Mouse (Mus musculus): Measurements from ENCODE around the gene Hist2h2be.
"Not testable (repeated sequence)": the region's sequence is repeated elsewhere in the genome, so short reads cannot be mapped to it uniquely, and the experiment has no call there.

The Hist2h2be gene

GRCm38 (mm10) chr3:96238954-96239793, 18.3 kb downstream of the Hist2h2be start, which contains the start of gene Hist2h3c2:
Hist2h3c2 (minus strand) TSS chr3:96239127.
- not testable (repeated sequence) for DNase-seq (ENCODE audit: low spot score in 2 of 2)

- DNase-seq (ENCODE audit: low spot score in 2 of 2), result peak; percentile 90 to 95
Measured at GRCm38 (mm10) chr3:96239949-96240798, 19.3 kb downstream of the Hist2h2be start, which contains the start of gene Hist2h2aa2. Hist2h2aa2 (minus strand) TSS chr3:96240276.

DNA sequence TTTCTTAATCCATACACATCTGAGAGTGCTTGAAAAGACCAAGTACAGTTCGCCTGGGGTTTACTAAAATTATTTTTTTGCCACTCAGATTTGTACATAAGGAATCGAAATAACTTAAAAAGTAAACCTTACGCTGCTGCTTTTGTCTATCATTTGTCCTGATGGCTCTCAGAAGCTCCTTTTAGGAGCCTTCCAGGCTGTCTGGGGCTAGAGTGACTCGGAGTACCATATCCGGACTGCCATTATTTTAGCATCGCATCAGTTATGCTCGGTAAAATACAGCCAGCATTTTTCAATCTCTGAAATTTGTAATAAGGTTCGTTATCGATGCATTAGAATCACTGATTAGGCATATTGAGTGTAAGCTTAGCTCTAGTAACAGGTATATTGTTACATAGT, 19.9 kb downstream of the Hist2h2be start:
- no peak for DNase-seq (ENCODE audit: low spot score in 2 of 2)

DNA sequence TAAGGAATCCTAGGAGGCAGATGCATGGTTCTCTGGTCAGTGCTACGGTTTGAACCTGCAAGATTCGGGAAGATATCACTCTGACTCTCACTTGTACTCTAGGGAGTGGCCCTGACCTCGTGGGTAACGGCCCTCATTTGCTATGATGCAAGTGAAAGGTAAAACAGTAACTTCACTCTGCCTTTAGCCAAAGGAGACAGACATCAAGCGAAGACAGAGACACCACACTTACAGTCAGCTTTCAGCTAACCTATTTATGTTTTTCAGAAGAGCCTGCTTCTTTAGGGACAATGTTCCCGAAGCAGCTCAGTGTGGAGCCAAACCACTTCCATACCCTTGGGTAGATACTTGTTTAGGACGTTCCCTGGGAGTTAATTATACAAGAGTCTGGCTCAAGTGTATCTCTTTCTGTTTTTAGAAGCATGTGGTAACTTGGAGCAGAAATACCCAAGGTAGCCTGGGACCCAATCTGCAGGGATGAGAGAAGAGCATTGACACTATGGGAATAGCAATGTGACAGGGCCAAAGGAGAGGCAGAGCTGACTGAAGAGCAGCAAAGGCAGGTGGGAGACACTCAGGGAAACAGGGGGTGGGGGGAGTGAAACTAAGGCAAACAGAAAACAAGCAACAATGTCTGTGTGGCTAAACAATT, 23.1 kb downstream of the Hist2h2be start:
- no peak for DNase-seq (ENCODE audit: low spot score in 2 of 2)

- peak; percentile 83 to 85 for DNase-seq (ENCODE audit: low spot score in 2 of 2)
Measured at GRCm38 (mm10) chr3:96245003-96245886, 24.3 kb downstream of the Hist2h2be start, which contains the start of gene Hist2h2aa1. Hist2h2aa1 (plus strand) TSS chr3:96245497.

DNA sequence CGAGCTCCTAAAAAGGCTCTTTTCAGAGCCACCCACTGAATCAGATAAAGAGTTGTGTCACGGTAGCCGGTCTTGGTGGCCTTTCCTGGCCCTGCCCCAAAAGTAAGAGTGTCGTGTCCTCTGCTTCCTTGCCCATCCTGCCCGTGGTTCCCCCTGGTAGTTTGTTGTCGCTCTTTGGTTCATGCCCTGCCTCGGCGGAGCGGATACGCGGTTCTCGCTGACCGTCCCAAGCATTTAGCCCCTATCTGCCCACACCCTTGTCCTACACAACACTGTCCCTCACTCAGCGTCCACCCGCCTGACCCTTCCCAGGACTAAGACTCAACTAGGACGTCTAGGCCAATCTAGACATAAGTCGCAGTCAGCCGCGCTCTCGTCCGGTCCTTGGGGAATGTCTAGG, 25.1 kb downstream of the Hist2h2be start:
- not testable (repeated sequence) for DNase-seq (ENCODE audit: low spot score in 2 of 2)

- DNase-seq (ENCODE audit: low spot score in 2 of 2), result not testable (repeated sequence)
Measured at GRCm38 (mm10) chr3:96246427-96246856, 25.5 kb downstream of the Hist2h2be start, which contains the start of gene Hist2h3c1. Hist2h3c1 (plus strand) TSS chr3:96246685.

DNA sequence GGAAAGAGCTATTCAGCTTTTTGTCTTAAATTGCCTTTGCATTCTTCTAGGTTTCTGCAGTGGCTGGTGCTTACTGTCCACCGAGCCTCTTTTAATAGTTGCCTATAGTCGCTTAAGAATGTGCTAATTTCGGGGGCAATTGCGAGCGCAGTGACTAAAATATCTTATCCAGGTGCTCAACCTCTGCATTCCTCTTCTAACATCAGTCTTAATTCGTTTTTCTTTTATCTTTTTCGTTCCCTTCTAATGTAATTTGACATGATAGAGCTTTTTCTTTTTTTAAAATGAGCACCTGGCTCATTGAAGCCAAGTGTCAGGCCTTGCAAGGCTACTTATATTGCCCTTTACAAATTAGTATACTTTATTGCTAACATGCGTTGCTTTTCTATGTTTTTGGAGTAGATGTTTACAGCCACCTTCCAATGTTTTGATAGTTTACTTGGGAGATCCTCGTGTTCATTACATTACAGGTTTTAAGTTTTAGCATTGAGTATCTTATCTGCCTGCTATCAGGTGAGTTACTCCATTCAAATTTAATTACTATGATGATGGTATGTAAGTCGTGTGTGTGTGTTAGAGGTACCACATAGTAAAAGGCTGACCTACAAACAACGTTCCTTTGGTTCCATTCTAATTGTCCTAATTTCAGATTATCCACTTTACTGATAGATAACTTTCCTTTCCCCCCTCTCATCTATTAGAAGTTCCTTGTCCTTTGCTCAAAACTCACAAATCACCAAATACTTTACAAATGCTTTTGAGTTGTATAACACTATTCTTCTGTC, 26.6 kb downstream of the Hist2h2be start:
- DNase-seq (ENCODE audit: low spot score in 2 of 2), result no peak

DNA sequence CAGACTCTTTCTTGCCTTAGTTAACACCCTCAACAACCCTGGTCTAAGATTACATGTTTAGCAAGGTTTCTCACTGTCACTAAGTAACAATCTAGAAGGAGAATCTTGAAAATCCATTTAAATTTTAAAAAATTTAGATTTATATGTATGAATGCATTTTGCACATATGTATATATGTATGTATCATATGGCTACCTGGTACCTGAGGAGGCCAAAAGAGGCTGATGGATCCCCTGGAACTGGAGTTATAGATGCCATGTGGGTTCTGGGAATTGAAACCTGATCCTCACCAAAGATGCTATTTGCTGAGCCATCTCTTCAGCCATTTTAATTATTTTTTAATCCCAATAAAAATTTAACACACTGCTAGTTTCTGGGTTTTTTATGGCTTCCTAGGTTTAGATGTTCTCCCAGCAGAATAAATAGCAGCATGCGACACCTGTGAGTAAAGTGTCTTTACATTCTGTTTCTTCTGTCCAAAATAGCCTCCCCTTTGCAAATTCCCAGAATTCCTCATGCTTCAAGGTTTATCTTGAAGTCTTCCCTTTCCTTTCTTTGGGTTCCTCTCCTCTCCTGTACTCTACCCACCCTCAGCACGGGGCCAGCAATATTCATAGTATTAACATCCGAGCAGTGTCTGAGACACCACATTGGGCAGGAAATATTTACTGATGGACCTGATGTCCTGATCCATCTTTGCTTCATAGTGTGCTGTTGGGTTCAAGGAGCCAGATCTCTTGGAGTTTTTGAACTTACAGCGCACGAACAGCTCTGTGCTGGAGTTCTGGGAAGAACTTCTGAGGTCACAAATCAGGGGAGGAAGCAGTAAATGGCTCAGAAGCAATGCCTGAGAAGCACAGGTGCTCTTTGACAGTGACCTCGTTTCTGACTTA, 27.5 kb downstream of the Hist2h2be start:
- DNase-seq (ENCODE audit: low spot score in 2 of 2), result no peak

DNA sequence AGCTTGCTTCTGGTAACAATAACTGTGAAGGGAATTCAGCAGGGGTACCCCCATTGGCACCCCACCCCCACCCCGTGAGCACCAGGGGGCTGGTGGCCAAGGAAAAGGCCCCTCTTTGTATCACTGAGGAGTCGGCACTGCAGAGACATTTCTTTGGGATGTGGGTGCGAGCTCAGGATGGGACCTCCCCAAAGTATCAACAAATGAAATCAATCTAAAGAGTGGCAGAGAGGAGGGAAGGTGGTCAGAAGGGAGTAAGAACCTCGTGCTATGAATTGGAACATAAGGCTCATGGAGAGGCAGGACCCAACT, 28.1 kb downstream of the Hist2h2be start:
- DNase-seq (ENCODE audit: low spot score in 2 of 2), result no peak

DNA sequence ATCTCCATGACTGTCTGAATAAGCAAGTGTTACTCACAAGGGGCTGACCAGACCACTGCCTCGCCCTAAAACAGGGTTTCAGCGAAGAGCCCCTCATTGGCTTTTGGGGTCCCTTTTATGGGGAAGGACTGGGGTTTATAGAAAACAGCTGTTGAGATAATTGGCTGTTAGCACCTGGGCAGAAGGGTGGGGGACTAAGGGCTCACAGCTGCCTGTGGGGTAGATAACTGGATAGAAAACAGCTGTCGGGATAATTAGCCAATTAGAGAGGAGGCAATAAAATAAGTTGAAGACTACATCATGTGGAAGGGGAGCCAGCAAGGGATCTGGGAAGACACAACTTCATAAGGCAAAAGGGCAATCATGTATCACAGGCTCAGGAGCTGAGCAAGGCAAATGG, 30.0 kb downstream of the Hist2h2be start:
- no peak for DNase-seq (ENCODE audit: low spot score in 2 of 2)

GRCm38 (mm10) chr3:96251787-96252186, 30.9 kb downstream of the Hist2h2be start:
- no peak for DNase-seq (ENCODE audit: low spot score in 2 of 2)

- DNase-seq (ENCODE audit: low spot score in 2 of 2), result no peak
Measured at GRCm38 (mm10) chr3:96254683-96255355, 33.9 kb downstream of the Hist2h2be start.

DNA sequence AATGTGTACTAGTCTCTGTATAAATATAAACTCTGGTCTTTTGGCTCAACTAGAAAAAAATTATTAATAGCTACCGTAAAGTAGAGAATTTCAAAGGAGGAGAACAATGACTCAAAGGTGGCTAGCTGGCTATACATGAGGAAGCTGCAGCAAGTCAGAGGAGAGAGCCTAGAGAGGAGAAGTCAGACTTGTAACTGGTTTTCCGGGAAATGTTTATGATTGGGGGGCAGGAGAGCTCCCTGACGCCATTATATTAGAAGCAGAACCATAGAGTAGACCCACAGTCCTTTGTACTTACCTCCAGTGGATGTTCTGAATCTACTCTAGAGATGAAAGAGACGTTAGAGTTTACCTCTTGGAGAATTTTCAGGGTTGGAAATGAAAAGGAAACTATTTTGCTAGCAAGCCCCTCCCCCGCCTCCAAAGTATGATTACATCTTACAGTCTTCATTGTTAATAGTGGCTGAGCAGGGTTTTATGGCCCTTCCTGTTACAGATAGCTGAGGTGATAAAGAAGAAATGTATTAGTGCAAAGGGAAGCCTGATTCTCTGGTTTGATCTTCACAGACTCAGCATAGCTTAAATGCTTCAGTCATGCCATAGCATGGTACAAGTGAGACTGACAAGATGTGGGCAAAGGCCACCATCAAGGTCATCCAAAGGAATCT, 35.1 kb downstream of the Hist2h2be start:
- DNase-seq (ENCODE audit: low spot score in 2 of 2), result no peak

- no peak for DNase-seq (ENCODE audit: low spot score in 2 of 2)
Measured at GRCm38 (mm10) chr3:96257190-96257589, 36.3 kb downstream of the Hist2h2be start.

DNA sequence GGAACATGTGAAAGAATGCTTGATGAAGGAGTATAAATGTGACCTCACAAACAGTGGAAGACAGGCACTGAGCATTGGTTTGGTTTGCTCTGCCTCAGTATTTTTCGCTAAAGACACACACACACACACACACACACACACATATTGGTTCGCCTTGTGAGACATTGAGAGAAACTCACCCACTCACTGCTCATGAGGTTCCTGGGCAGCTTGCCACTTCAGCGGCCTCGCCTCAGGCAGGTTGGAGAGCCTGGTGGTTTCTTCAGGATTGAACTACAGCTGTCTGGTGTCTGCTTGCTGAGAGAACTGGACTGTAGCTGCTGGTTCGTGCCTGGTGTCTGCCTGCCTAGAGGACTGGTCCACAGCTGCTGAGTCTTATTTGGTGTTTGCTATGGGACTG, 39.3 kb downstream of the Hist2h2be start:
- no peak for DNase-seq (ENCODE audit: low spot score in 2 of 2)

DNA sequence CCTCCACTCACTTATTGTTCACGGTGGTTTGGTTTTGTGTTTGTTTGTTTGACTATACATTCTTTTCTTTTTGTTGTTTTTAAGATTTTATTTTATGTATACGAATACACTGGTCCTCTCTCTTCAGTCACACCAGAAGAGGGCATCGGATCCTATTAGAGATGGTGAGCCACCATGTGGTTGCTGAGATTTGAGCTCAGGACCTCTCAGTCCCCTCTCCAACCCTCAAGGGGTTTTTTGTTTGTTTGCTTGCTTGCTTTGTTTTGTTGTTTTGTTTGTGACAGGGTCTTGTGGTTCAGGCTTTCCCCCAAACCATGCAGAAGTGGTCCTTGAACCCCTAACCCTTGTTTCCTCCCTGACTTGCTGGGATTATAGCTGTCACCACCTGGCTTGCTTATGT, 40.7 kb downstream of the Hist2h2be start:
- no peak for DNase-seq (ENCODE audit: low spot score in 2 of 2)
